In the genomic region with DNA sequence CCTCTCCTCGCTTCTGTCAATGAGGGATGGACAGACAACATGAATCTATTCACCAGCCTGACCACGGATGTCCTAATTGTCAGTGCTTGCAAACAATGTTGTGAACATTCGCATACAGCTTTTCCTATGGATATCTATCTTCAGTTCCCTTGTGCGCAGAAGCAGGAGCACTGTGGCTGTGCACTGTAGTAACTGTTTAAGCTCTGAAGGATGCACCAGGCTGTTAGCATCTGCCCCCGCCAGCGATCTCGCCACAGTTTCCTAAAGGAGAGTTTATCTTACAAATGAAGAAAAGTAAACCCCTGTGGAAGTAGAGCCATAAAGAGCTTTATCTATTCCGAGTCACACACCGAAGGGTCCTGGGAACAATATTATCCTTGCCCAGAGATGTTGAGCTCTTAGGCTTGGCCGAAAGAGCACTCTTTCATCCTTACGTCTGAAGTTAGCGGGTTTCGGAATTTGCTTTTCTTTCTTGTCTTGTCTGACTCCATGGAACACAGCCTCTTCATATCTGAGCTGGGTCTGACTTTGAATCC, we compare ENCODE assay signal across 10 mouse cellular contexts.
"Had no signal": no experiment of that assay in that cellular context is flagged by ENCODE, and none has a peak within 500 bp of the region (broad histone marks: within the 10 kb centered on the region; RNA-seq: fewer than 3 reads in every experiment).

No protein-coding gene starts in this region.

- ATAC-seq: midbrain, embryonic 16.5 days had no signal

- H3K27me3 ChIP-seq: kidney, embryonic 15.5 days; limb, embryonic 13.5 days; midbrain, embryonic 12.5 days; neural tube, embryonic 13.5 days; stomach, embryonic 15.5 days had no signal

- H3K36me3 ChIP-seq: kidney, embryonic 15.5 days; limb, embryonic 13.5 days; midbrain, embryonic 12.5 days; neural tube, embryonic 13.5 days; stomach, embryonic 15.5 days had no signal

- H3K4me2 ChIP-seq: kidney, embryonic 15.5 days; limb, embryonic 13.5 days; midbrain, embryonic 12.5 days; neural tube, embryonic 13.5 days; stomach, embryonic 15.5 days had no signal

- DNase-seq: left cerebral cortex, postnatal 4 days; right cerebral cortex, postnatal 4 days; thymus, postnatal 36 days had no signal

- H3K4me3 ChIP-seq: kidney, embryonic 15.5 days; limb, embryonic 13.5 days; midbrain, embryonic 12.5 days; neural tube, embryonic 13.5 days; stomach, embryonic 15.5 days had no signal

- H3K27ac ChIP-seq: kidney, embryonic 15.5 days; limb, embryonic 13.5 days; liver, embryonic 14.5 days; midbrain, embryonic 12.5 days; neural tube, embryonic 13.5 days; stomach, embryonic 15.5 days had no signal

- H3K9ac ChIP-seq: kidney, embryonic 15.5 days; limb, embryonic 13.5 days; liver, embryonic 14.5 days; midbrain, embryonic 12.5 days; neural tube, embryonic 13.5 days; stomach, embryonic 15.5 days had no signal

- H3K9me3 ChIP-seq: kidney, embryonic 15.5 days; limb, embryonic 13.5 days; midbrain, embryonic 12.5 days; neural tube, embryonic 13.5 days; stomach, embryonic 15.5 days had no signal

- H3K4me1 ChIP-seq: kidney, embryonic 15.5 days had no signal
